Mouse (Mus musculus) CH12.LX (cell line): ENCODE data around the gene Hsd17b3.

ENCODE experiments used
- CTCF ChIP-seq, 2 experiments: IDR thresholded peaks in 1 of 2; conservative IDR thresholded peaks in 1 of 2; 2 replicates each; pipeline ENCODE4 v1.5.1; 2011 to 2012; ENCODE audit warnings: low read depth in 2 of 2, low read length in 2 of 2, improper control_type of control experiment in 1 of 2, inconsistent platforms in 1 of 2, mild to moderate bottlenecking in 1 of 2, moderate library complexity in 1 of 2
- EP300 ChIP-seq: IDR thresholded peaks from 2 replicates; pipeline ENCODE4 v1.6.1; 2011; ENCODE audit warnings: low read length, improper control_type of control experiment
- JUN ChIP-seq: IDR thresholded peaks from 2 replicates; pipeline ENCODE4 v1.6.1; 2011; ENCODE audit warnings: low read depth, mild to moderate bottlenecking, low read length, improper control_type of control experiment, moderate library complexity; ENCODE audit not compliant: insufficient read depth
- JUND ChIP-seq: conservative IDR thresholded peaks from 2 replicates; pipeline ENCODE4 v1.6.1; 2011; ENCODE audit warnings: low read depth, low read length, improper control_type of control experiment
- MAFK ChIP-seq: IDR thresholded peaks from 2 replicates; pipeline ENCODE4 v1.6.1; 2011; ENCODE audit warnings: low read length, improper control_type of control experiment; ENCODE audit not compliant: insufficient replicate concordance
- TCF12 ChIP-seq: IDR thresholded peaks from 2 replicates; pipeline ENCODE4 v1.6.1; 2014; ENCODE audit warnings: low read depth, mild to moderate bottlenecking, inconsistent platforms, low read length, improper control_type of control experiment

GRCm38 (mm10) chr13:64060935-64061506 lies 28.0 kb downstream of the Hsd17b3 start:
- TF ChIP-seq JUND (no peak), CTCF (conservative IDR thresholded peaks at IDR 0.05 in 1 of 2, IDR thresholded peaks at IDR 0.05 in 1 of 2; ENCODE audit: low read depth in 2 of 2, low read length in 2 of 2) (no peak), MAFK (no peak), JUN (no peak), TCF12 (no peak), EP300 (no peak)
